Mouse (Mus musculus) adipocyte (in vitro differentiated cells): ENCODE results near the gene Glyatl3.
A peak's percentile ranks its signal among the peaks of the same experiment; 100 is the strongest.

Experiments used
- DNase-seq: peaks from one replicate; pipeline ENCODE4 v3.0.0-alpha.2; 2016; ENCODE audit warnings: low spot score

Glyatl3 gene

GRCm38 (mm10) chr17:40914250-40914649 lies at the start of gene Glyatl3:
Gene Glyatl3, minus strand, starts transcription at chr17:40914350.
- DNase-seq, result no peak

- no peak for DNase-seq
Observed at GRCm38 (mm10) chr17:40948518-40948917, 34.4 kb upstream of the Glyatl3 start.

GRCm38 (mm10) chr17:40934420-40935231 lies 20.5 kb upstream of the Glyatl3 start, which contains the start of the genes Mut and Cenpq:
Gene Mut, plus strand, starts transcription at chr17:40934685.
Gene Cenpq, minus strand, starts transcription at chr17:40935047.
- DNase-seq, result peak; percentile 100

- no peak for DNase-seq
Observed at GRCm38 (mm10) chr17:40933985-40934384, 19.8 kb upstream of the Glyatl3 start.

- DNase-seq, result no peak
Observed at GRCm38 (mm10) chr17:40915499-40915898, 1.3 kb upstream of the Glyatl3 start.

GRCm38 (mm10) chr17:40904721-40905154 lies 9.4 kb downstream of the Glyatl3 start:
- no peak for DNase-seq

- DNase-seq, result no peak
Observed at GRCm38 (mm10) chr17:40904056-40904597, 10.0 kb downstream of the Glyatl3 start.

- DNase-seq, result no peak
Observed at GRCm38 (mm10) chr17:40903345-40903744, 10.8 kb downstream of the Glyatl3 start.

- no peak for DNase-seq
Observed at GRCm38 (mm10) chr17:40899783-40900363, 14.3 kb downstream of the Glyatl3 start.

- peak; percentile 81 for DNase-seq
Observed at GRCm38 (mm10) chr17:40896863-40897262, 17.3 kb downstream of the Glyatl3 start.

- no peak for DNase-seq
Observed at GRCm38 (mm10) chr17:40887849-40888536, 26.2 kb downstream of the Glyatl3 start.

GRCm38 (mm10) chr17:40885155-40885554 lies 29.0 kb downstream of the Glyatl3 start:
- no peak for DNase-seq

GRCm38 (mm10) chr17:40882172-40882571 lies 32.0 kb downstream of the Glyatl3 start:
- DNase-seq, result no peak

GRCm38 (mm10) chr17:40879924-40880691 lies 34.0 kb downstream of the Glyatl3 start, which contains the start of gene 9130008F23Rik:
Gene 9130008F23Rik, minus strand, starts transcription at chr17:40880559.
- peak; percentile 80 for DNase-seq

GRCm38 (mm10) chr17:40879528-40879923 lies 34.6 kb downstream of the Glyatl3 start:
- no peak for DNase-seq

GRCm38 (mm10) chr17:40877741-40878140 lies 36.4 kb downstream of the Glyatl3 start:
- peak; percentile 24 for DNase-seq

GRCm38 (mm10) chr17:40875568-40875967 lies 38.6 kb downstream of the Glyatl3 start:
- no peak for DNase-seq

GRCm38 (mm10) chr17:40874701-40875100 lies 39.4 kb downstream of the Glyatl3 start:
- DNase-seq, result no peak

- peak; percentile 39 for DNase-seq
Observed at GRCm38 (mm10) chr17:40873582-40874011, 40.6 kb downstream of the Glyatl3 start.

- no peak for DNase-seq
Observed at GRCm38 (mm10) chr17:40872626-40873025, 41.5 kb downstream of the Glyatl3 start.

GRCm38 (mm10) chr17:40868952-40869747 lies 45.0 kb downstream of the Glyatl3 start:
- DNase-seq, result no peak
